Mouse (Mus musculus): ENCODE data around the gene Pla2g4e. TPM values are rescaled to one million over a fixed set of nuclear protein-coding genes. Genes with fewer than 3 reads are reported as not detected.
"Not testable (repeated sequence)": the region's sequence is repeated elsewhere in the genome, so short reads cannot be mapped to it uniquely, and the experiment has no call there.

Pla2g4e gene
- polyA plus RNA-seq, 1 experiment from 2014 or later, result 1.5 TPM

GRCm38 (mm10) chr2:120265523-120265922, 20.4 kb upstream of the Pla2g4e start:
- H3K36me3 ChIP-seq, result no peaks in the 10 kb centered on the region
- no peak overlapping the region for H3K9ac ChIP-seq (replicated peaks)
- H3K4me2 ChIP-seq (replicated peaks), result no peak overlapping the region
- H3K4me3 ChIP-seq (replicated peaks), result no peak overlapping the region
- 73% methylated on average over 6 of the region's 6 CpGs for WGBS
- H3K4me1 ChIP-seq (replicated peaks), result no peaks in the 10 kb centered on the region; the same call in 1 of the 2 replicates
- no peak overlapping the region for H3K27ac ChIP-seq
- H3K9me3 ChIP-seq, result no peaks in the 10 kb centered on the region
- no peaks in the 10 kb centered on the region for H3K27me3 ChIP-seq
- no peak for ATAC-seq

- H3K4me3 ChIP-seq (replicated peaks), result no peak overlapping the region
- no peak overlapping the region for H3K9ac ChIP-seq (replicated peaks)
- H3K27ac ChIP-seq, result no peak overlapping the region
- ATAC-seq, result 0 out of 2 replicates have a peak, but pooled peaks have one; percentile 50
- no peaks in the 10 kb centered on the region; the same call in 1 of the 2 replicates for H3K4me1 ChIP-seq (replicated peaks)
- no peaks in the 10 kb centered on the region for H3K27me3 ChIP-seq
- WGBS, result 60% methylated on average over 10 of the region's 10 CpGs
- H3K9me3 ChIP-seq, result no peaks in the 10 kb centered on the region
- no peaks in the 10 kb centered on the region for H3K36me3 ChIP-seq
- H3K4me2 ChIP-seq (replicated peaks), result no peak overlapping the region
These were observed 19.7 kb upstream of the Pla2g4e start for GRCm38 (mm10) chr2:120264858-120265257.

DNA sequence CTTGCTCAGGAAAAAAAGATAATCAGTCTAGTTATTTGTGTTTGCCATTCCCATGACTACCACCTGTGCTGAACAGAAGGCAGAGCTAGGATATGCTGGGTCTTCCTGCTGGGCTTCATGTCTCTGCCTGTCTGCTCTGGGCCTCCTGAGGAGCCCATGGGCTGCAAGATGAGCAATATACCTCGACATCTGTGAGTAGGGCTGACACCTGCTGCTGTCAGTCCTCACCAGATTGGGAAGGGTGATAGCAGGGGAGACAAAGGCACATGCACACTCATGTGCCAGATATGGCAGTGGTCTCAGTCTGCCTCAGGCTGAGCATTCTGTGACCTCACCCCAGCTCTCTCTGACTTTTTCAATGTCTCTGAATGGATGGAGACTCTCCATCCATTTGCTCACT, 17.7 kb upstream of the Pla2g4e start:
- Histone ChIP-seq H3K9ac (replicated peaks) (no peak overlapping the region), H3K36me3 (no peaks in the 10 kb centered on the region), H3K27ac (no peak overlapping the region), H3K27me3 (no peaks in the 10 kb centered on the region), H3K4me2 (replicated peaks) (no peak overlapping the region), H3K4me3 (replicated peaks) (no peak overlapping the region), H3K9me3 (no peaks in the 10 kb centered on the region), H3K4me1 (replicated peaks) (no peaks in the 10 kb centered on the region; the same call in 1 of the 2 replicates)
- no peak for ATAC-seq
- 50% methylated on average over 1 of the region's 1 CpGs for WGBS

- 75% methylated on average over 3 of the region's 3 CpGs for WGBS
- Histone ChIP-seq H3K4me1 (replicated peaks) (no peaks in the 10 kb centered on the region; the same call in 1 of the 2 replicates), H3K9ac (replicated peaks) (no peak overlapping the region), H3K27ac (no peak overlapping the region), H3K27me3 (no peaks in the 10 kb centered on the region), H3K9me3 (no peaks in the 10 kb centered on the region), H3K4me2 (replicated peaks) (no peak overlapping the region), H3K36me3 (no peaks in the 10 kb centered on the region), H3K4me3 (replicated peaks) (no peak overlapping the region)
- no peak for ATAC-seq
These were observed 16.2 kb upstream of the Pla2g4e start for GRCm38 (mm10) chr2:120261346-120261745.

DNA sequence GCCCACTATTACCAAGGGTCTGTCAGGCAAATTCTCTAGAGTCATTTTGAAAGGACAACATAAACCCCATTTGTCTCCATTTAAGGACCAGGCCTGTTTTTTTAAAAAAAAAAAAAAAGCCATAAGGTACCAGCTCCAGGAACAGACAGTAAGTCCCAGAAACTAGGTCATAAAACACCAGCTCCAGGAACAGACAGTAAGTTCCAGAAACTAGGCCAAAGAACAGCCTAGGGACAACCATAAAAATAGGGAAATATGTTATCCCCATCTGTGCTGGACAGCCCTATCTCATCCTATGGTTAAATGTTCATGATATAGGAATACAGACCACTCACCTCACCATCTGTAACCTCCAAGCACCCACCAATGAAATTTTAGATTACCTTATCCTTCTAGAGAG, 11.1 kb upstream of the Pla2g4e start:
- no peak overlapping the region for H3K4me3 ChIP-seq (replicated peaks)
- H3K27ac ChIP-seq, result no peak overlapping the region
- H3K4me2 ChIP-seq (replicated peaks), result no peak overlapping the region
- H3K4me1 ChIP-seq (replicated peaks), result no peaks in the 10 kb centered on the region
- H3K27me3 ChIP-seq, result no peaks in the 10 kb centered on the region
- no peak for ATAC-seq
- no peaks in the 10 kb centered on the region for H3K9me3 ChIP-seq
- H3K36me3 ChIP-seq, result no peaks in the 10 kb centered on the region
- H3K9ac ChIP-seq (replicated peaks), result no peak overlapping the region

DNA sequence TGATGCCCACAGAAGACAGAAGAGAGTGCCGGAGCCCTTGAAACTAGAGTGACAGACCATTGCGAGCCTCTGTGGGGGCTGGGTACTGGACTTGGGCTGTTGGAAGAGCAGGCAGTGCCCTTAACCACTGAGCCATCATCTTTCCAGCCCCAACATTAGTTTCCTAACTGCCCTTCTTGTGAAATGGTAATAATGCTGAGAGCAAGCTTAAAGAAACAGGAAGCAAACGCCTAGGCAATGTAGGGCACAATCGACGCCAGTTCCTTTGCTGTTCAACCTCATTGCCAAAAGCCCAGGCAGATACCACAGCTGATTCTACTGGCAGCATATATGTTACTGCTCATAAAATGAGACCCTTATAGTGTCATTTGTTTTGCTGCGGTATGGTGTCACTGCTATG, 7.5 kb upstream of the Pla2g4e start:
- Histone ChIP-seq H3K9me3 (no peaks in the 10 kb centered on the region), H3K4me3 (replicated peaks) (no peak overlapping the region), H3K27me3 (no peaks in the 10 kb centered on the region), H3K4me2 (replicated peaks) (no peak overlapping the region), H3K36me3 (no peaks in the 10 kb centered on the region), H3K27ac (no peak overlapping the region), H3K9ac (replicated peaks) (no peak overlapping the region), H3K4me1 (replicated peaks) (no peaks in the 10 kb centered on the region)
- 92% methylated on average over 6 of the region's 6 CpGs for WGBS
- no peak for ATAC-seq

- Histone ChIP-seq H3K9me3 (no peaks in the 10 kb centered on the region), H3K36me3 (no peaks in the 10 kb centered on the region), H3K27me3 (peaks cover 19% of the 10 kb centered on the region), H3K4me2 (replicated peaks) (peak overlapping the region; percentile 68), H3K27ac (peak overlapping the region; percentile 51), H3K4me3 (replicated peaks) (peak overlapping the region; percentile 47), H3K9ac (replicated peaks) (peak overlapping the region; percentile 66), H3K4me1 (replicated peaks) (peaks cover 8% of the 10 kb centered on the region)
- WGBS, result 11% methylated on average over 9 of the region's 9 CpGs
- peak; percentile 51; the same call in 1 of the 2 replicates for ATAC-seq
These were observed 384 bp upstream of the Pla2g4e start for GRCm38 (mm10) chr2:120245421-120246016.

GRCm38 (mm10) chr2:120243995-120244394, 1.1 kb downstream of the Pla2g4e start:
- peaks cover 8% of the 10 kb centered on the region for H3K4me1 ChIP-seq (replicated peaks)
- ATAC-seq, result no peak
- H3K4me2 ChIP-seq (replicated peaks), result peak overlapping the region; percentile 68
- H3K9me3 ChIP-seq, result no peaks in the 10 kb centered on the region
- WGBS, result 89% methylated on average over 2 of the region's 2 CpGs
- H3K4me3 ChIP-seq (replicated peaks), result no peak overlapping the region
- peaks cover 19% of the 10 kb centered on the region for H3K27me3 ChIP-seq
- H3K9ac ChIP-seq (replicated peaks), result no peak overlapping the region
- no peaks in the 10 kb centered on the region for H3K36me3 ChIP-seq
- H3K27ac ChIP-seq, result no peak overlapping the region

DNA sequence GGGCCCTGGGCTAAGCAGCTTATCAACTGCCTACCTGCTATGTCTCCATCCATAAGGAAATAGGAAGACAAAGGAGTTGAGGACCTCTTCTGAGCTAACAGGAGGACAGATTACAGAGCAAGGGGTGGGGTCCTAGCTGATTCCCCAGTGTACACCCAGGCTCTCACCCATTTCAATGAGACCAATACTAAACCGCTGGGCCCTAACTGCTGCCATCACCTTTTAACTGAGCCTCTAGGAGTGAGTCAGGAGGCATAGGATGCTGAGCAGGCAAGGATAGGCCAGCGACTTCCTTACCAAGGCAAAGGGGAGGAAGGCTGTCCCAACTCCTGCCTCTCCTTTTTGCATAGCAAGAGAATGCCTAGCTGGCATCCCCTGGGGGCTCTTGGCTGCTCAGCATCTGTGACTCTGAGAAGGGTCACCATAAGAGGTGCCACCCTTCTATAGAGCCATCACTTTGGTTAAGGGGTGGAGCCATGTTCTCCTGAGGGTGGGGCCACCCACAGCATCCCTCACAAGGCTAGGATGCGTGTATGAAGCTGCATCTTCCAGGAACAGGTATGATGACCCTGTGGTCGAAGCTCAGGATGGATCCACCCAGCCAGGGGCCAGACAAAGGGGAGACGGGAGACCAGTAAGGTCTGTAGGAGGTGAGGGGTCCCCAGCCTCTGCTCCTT, 2.2 kb downstream of the Pla2g4e start:
- Histone ChIP-seq H3K9me3 (no peaks in the 10 kb centered on the region), H3K27me3 (peaks cover 19% of the 10 kb centered on the region), H3K36me3 (no peaks in the 10 kb centered on the region), H3K9ac (replicated peaks) (no peak overlapping the region), H3K4me1 (replicated peaks) (peaks cover 8% of the 10 kb centered on the region), H3K27ac (no peak overlapping the region), H3K4me2 (replicated peaks) (no peak overlapping the region), H3K4me3 (replicated peaks) (no peak overlapping the region)
- WGBS, result 74% methylated on average over 5 of the region's 5 CpGs
- ATAC-seq, result no peak

- not testable (repeated sequence) for ATAC-seq; H3K36me3 ChIP-seq; H3K4me2 ChIP-seq (replicated peaks); H3K9ac ChIP-seq (replicated peaks); H3K27ac ChIP-seq; H3K4me1 ChIP-seq (replicated peaks); H3K4me3 ChIP-seq (replicated peaks); H3K9me3 ChIP-seq
- 87% methylated on average over 8 of the region's 9 CpGs for WGBS
- peaks cover 10% of the 10 kb centered on the region; the same call in 1 of the 2 replicates for H3K27me3 ChIP-seq
These were observed 6.4 kb downstream of the Pla2g4e start for GRCm38 (mm10) chr2:120238733-120239132.

GRCm38 (mm10) chr2:120237784-120238183, 7.4 kb downstream of the Pla2g4e start:
- H3K4me1 ChIP-seq (replicated peaks), result no peaks in the 10 kb centered on the region
- 0 out of 2 replicates have a peak, but pooled peaks cover 1% of the 10 kb centered on the region for H3K27me3 ChIP-seq
- H3K36me3 ChIP-seq, result no peaks in the 10 kb centered on the region
- H3K9ac ChIP-seq (replicated peaks), result no peak overlapping the region
- no peak for ATAC-seq
- no peak overlapping the region for H3K4me3 ChIP-seq (replicated peaks)
- no peak overlapping the region for H3K27ac ChIP-seq
- no peak overlapping the region for H3K4me2 ChIP-seq (replicated peaks)
- WGBS, result 80% methylated on average over 5 of the region's 5 CpGs
- no peaks in the 10 kb centered on the region for H3K9me3 ChIP-seq

DNA sequence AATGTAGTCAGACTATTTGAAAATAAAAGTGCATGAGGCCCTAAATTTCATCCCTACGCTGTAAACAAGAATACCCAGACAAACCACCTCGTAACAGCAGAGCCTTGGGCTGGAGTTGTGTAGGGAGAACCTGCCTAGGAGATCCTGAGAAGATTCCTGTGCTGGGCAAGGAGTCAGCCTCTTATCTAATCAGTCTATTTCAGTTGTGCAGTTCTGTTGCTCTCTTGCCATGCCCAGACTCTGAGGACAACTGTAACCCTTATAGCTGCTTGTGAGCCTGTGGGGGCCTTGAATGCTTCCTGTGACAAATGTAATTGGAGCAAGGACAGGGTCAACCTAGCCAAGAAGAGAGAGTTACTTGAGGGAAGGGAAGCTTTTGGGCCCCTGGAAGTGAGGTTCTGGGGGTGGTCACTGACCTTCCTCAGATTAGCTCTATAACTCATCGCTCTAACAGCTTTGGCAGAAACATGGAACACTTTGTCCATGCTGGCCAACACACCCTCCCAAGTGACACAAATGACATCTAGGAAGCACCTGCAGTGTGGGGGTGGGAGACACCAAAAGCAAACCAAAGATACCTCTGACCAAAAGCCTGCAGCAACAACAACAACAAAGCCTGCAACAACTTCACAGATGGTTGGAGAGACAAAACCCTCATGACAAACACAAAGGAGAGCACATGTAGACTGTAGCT, 9.0 kb downstream of the Pla2g4e start:
- 86% methylated on average over 3 of the region's 3 CpGs for WGBS
- Histone ChIP-seq H3K4me2 (replicated peaks) (no peak overlapping the region), H3K27ac (no peak overlapping the region), H3K36me3 (no peaks in the 10 kb centered on the region), H3K4me3 (replicated peaks) (no peak overlapping the region), H3K9ac (replicated peaks) (no peak overlapping the region), H3K4me1 (replicated peaks) (no peaks in the 10 kb centered on the region), H3K27me3 (no peaks in the 10 kb centered on the region), H3K9me3 (no peaks in the 10 kb centered on the region)
- ATAC-seq, result no peak
